Mouse (Mus musculus): Measurements from ENCODE around the gene Zcchc2. TPM values are rescaled to one million over a fixed set of nuclear protein-coding genes. Genes with fewer than 3 reads are reported as not detected.

Gene Zcchc2
- polyA plus RNA-seq, 1 experiment = 9.0 TPM

- WGBS = 88% methylated on average over 4 of the region's 4 CpGs
- H3K27ac ChIP-seq (ENCODE audit: insufficient read depth, low read depth, low read length) = no peak overlapping the region
- no peaks in the 10 kb centered on the region for H3K36me3 ChIP-seq (ENCODE audit: control insufficient read depth, insufficient read depth, low read length)
- TF ChIP-seq POLR2A (IDR thresholded peaks at IDR 0.05; ENCODE audit: low read depth, low read length) (no peak), CTCF (IDR thresholded peaks at IDR 0.05; ENCODE audit: extremely low read depth, insufficient read length, insufficient replicate concordance, low read depth, low read length) (no peak)
- H3K4me1 ChIP-seq (ENCODE audit: control insufficient read depth, insufficient read depth, insufficient read length, low read length) = no peaks in the 10 kb centered on the region
- no peak overlapping the region for H3K4me3 ChIP-seq (ENCODE audit: low read depth, low read length)
- no peaks in the 10 kb centered on the region for H3K27me3 ChIP-seq (ENCODE audit: control insufficient read depth, insufficient read depth, low read length)
Measured at GRCm38 (mm10) chr1:106063591-106064170, 73.5 kb downstream of the Zcchc2 start.

DNA sequence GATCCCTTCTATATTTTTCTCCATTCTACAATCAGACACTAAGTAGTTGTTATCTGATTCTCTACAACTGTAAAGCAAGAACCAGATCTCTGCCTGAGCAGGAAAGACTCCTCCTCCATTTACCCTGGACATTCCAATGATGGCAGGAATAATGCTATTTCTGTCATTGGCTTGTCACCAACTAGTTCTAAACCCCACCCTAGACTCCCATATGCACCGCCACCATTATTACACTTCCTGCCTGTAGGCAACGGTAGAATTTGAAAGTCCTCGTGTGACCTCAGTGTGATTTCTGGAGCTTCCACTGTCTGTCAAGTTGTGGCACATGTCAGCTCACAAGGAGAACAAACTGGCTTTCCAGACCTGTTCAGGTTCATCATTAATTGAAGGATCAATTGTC is 74.1 kb downstream of the Zcchc2 start:
- 25% methylated on average over 3 of the region's 3 CpGs for WGBS
- no peaks in the 10 kb centered on the region for H3K36me3 ChIP-seq (ENCODE audit: control insufficient read depth, insufficient read depth, low read length)
- TF ChIP-seq POLR2A (IDR thresholded peaks at IDR 0.05; ENCODE audit: low read depth, low read length) (no peak), CTCF (IDR thresholded peaks at IDR 0.05; ENCODE audit: extremely low read depth, insufficient read length, insufficient replicate concordance, low read depth, low read length) (no peak)
- no peaks in the 10 kb centered on the region for H3K27me3 ChIP-seq (ENCODE audit: control insufficient read depth, insufficient read depth, low read length)
- H3K4me1 ChIP-seq (ENCODE audit: control insufficient read depth, insufficient read depth, insufficient read length, low read length) = no peaks in the 10 kb centered on the region
- H3K4me3 ChIP-seq (ENCODE audit: low read depth, low read length) = no peak overlapping the region
- no peak overlapping the region for H3K27ac ChIP-seq (ENCODE audit: insufficient read depth, low read depth, low read length)

DNA sequence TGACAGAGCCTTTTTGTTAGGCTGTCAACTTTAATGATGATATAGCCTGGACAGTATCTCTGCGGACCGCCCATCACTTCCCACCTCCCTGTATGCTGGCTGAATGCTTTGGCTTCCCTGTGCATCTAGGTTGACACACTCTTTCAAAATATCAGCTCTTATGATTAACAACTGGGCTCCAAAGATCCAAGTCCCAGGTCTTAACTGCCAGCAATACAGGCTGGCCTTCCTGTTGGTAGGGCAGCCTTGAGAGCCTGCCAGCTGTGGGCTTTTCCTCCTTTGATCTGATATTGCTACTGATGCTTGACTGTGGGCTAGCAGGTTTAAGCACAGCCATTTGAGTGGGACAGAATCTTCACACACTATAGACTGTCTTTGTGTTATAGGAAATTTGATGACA is 74.5 kb downstream of the Zcchc2 start:
- no peaks in the 10 kb centered on the region for H3K27me3 ChIP-seq (ENCODE audit: control insufficient read depth, insufficient read depth, low read length)
- H3K36me3 ChIP-seq (ENCODE audit: control insufficient read depth, insufficient read depth, low read length) = no peaks in the 10 kb centered on the region
- no peaks in the 10 kb centered on the region for H3K4me1 ChIP-seq (ENCODE audit: control insufficient read depth, insufficient read depth, insufficient read length, low read length)
- no peak overlapping the region for H3K27ac ChIP-seq (ENCODE audit: insufficient read depth, low read depth, low read length)
- WGBS = 90% methylated on average over 2 of the region's 2 CpGs
- H3K4me3 ChIP-seq (ENCODE audit: low read depth, low read length) = no peak overlapping the region
- TF ChIP-seq POLR2A (IDR thresholded peaks at IDR 0.05; ENCODE audit: low read depth, low read length) (no peak), CTCF (IDR thresholded peaks at IDR 0.05; ENCODE audit: extremely low read depth, insufficient read length, insufficient replicate concordance, low read depth, low read length) (no peak)

DNA sequence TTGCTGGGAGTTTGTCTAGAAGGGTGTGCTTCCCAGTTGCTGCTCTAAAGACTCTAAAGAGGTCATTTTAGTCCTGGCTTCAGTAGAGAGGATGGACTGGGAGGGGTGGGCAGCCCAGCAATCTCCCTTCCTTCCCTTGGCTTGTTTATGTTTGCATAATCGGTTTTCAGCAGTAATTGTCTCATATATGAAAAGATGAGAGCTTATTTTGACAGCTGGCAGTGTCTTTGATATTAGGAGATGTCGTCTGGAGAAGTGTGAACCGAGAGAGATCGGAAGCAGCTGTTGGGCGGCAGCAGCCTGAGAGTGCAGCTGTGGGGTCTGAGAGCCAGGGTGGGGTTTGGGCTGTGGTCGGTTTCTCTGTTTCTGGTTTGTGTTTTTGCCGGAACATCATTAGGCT is 75.5 kb downstream of the Zcchc2 start:
- Histone ChIP-seq H3K27ac (ENCODE audit: insufficient read depth, low read depth, low read length) (no peak overlapping the region), H3K27me3 (ENCODE audit: control insufficient read depth, insufficient read depth, low read length) (no peaks in the 10 kb centered on the region), H3K36me3 (ENCODE audit: control insufficient read depth, insufficient read depth, low read length) (no peaks in the 10 kb centered on the region), H3K4me3 (ENCODE audit: low read depth, low read length) (no peak overlapping the region), H3K4me1 (ENCODE audit: control insufficient read depth, insufficient read depth, insufficient read length, low read length) (no peaks in the 10 kb centered on the region)
- 57% methylated on average over 7 of the region's 7 CpGs for WGBS
- TF ChIP-seq POLR2A (IDR thresholded peaks at IDR 0.05; ENCODE audit: low read depth, low read length) (no peak), CTCF (IDR thresholded peaks at IDR 0.05; ENCODE audit: extremely low read depth, insufficient read length, insufficient replicate concordance, low read depth, low read length) (no peak)

GRCm38 (mm10) chr1:106067306-106067705 is 77.1 kb downstream of the Zcchc2 start:
- Histone ChIP-seq H3K27me3 (ENCODE audit: control insufficient read depth, insufficient read depth, low read length) (peaks cover 5% of the 10 kb centered on the region; the same call in 1 of the 2 replicates), H3K4me1 (ENCODE audit: control insufficient read depth, insufficient read depth, insufficient read length, low read length) (no peaks in the 10 kb centered on the region), H3K36me3 (ENCODE audit: control insufficient read depth, insufficient read depth, low read length) (no peaks in the 10 kb centered on the region), H3K4me3 (ENCODE audit: low read depth, low read length) (no peak overlapping the region), H3K27ac (ENCODE audit: insufficient read depth, low read depth, low read length) (no peak overlapping the region)
- TF ChIP-seq POLR2A (IDR thresholded peaks at IDR 0.05; ENCODE audit: low read depth, low read length) (no peak), CTCF (IDR thresholded peaks at IDR 0.05; ENCODE audit: extremely low read depth, insufficient read length, insufficient replicate concordance, low read depth, low read length) (no peak)
- 91% methylated on average over 6 of the region's 6 CpGs for WGBS

- Histone ChIP-seq H3K4me3 (ENCODE audit: low read depth, low read length) (no peak overlapping the region), H3K36me3 (ENCODE audit: control insufficient read depth, insufficient read depth, low read length) (no peaks in the 10 kb centered on the region), H3K27me3 (ENCODE audit: control insufficient read depth, insufficient read depth, low read length) (peaks cover 10% of the 10 kb centered on the region; the same call in 1 of the 2 replicates), H3K27ac (ENCODE audit: insufficient read depth, low read depth, low read length) (no peak overlapping the region), H3K4me1 (ENCODE audit: control insufficient read depth, insufficient read depth, insufficient read length, low read length) (no peaks in the 10 kb centered on the region)
- TF ChIP-seq CTCF (IDR thresholded peaks at IDR 0.05; ENCODE audit: extremely low read depth, insufficient read length, insufficient replicate concordance, low read depth, low read length) (no peak), POLR2A (IDR thresholded peaks at IDR 0.05; ENCODE audit: low read depth, low read length) (no peak)
- WGBS = 62% methylated on average over 7 of the region's 7 CpGs
Measured at GRCm38 (mm10) chr1:106069867-106070543, 79.8 kb downstream of the Zcchc2 start.

GRCm38 (mm10) chr1:106070814-106071213 is 80.6 kb downstream of the Zcchc2 start:
- Histone ChIP-seq H3K4me3 (ENCODE audit: low read depth, low read length) (no peak overlapping the region), H3K4me1 (ENCODE audit: control insufficient read depth, insufficient read depth, insufficient read length, low read length) (no peaks in the 10 kb centered on the region), H3K27ac (ENCODE audit: insufficient read depth, low read depth, low read length) (no peak overlapping the region), H3K27me3 (ENCODE audit: control insufficient read depth, insufficient read depth, low read length) (peaks cover 10% of the 10 kb centered on the region; the same call in 1 of the 2 replicates), H3K36me3 (ENCODE audit: control insufficient read depth, insufficient read depth, low read length) (no peaks in the 10 kb centered on the region)
- TF ChIP-seq POLR2A (IDR thresholded peaks at IDR 0.05; ENCODE audit: low read depth, low read length) (no peak), CTCF (IDR thresholded peaks at IDR 0.05; ENCODE audit: extremely low read depth, insufficient read length, insufficient replicate concordance, low read depth, low read length) (no peak)
- 62% methylated on average over 4 of the region's 4 CpGs for WGBS
